Mouse (Mus musculus) brain, embryonic 14.5 days (tissue): ENCODE measurements around the gene Shisa4.

Source experiments
- CTCF ChIP-seq: fragments of 200-500 bp; IDR thresholded peaks from 2 replicates; pipeline ENCODE4 v1.5.1; 2012; ENCODE audit warnings: inconsistent platforms, mild to moderate bottlenecking, moderate library complexity, borderline replicate concordance; ENCODE audit not compliant: insufficient read depth, insufficient read length; ENCODE audit errors: extremely low read depth
- POLR2A ChIP-seq: fragments of 200-500 bp; IDR thresholded peaks from 2 replicates; pipeline ENCODE4 v1.6.1; 2012; ENCODE audit warnings: mild to moderate bottlenecking, inconsistent platforms, borderline replicate concordance; ENCODE audit not compliant: poor library complexity, insufficient read depth, insufficient read length, severe bottlenecking; ENCODE audit errors: extremely low read depth

DNA sequence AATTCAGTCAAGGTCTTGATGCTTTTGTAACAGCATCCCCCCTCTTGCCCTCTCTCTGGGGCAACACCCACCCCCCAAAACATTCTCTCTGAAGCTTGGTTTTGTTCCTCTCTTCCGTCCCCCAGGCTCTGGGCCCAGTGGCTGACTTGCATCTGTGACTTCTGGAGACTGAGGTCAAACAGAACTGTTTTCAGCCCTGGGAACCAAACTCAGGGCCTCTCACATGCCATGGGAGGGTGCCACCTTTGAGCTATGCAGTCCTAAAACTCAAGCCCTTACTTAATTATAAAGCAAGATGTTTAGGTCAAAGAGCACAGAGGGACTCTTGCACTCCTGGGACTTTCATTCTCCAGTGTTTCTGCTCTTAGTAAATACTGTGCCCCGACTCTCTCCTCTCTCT lies 49.1 kb downstream of the Shisa4 start:
- no peak for TF ChIP-seq POLR2A
- no peak for TF ChIP-seq CTCF
